Mouse (Mus musculus): ENCODE measurements around the gene Slc35e2. TPM values are rescaled to one million over a fixed set of nuclear protein-coding genes. Genes with fewer than 3 reads are reported as not detected.
"Not testable (repeated sequence)": the region's sequence is repeated elsewhere in the genome, so short reads cannot be mapped to it uniquely, and the experiment has no call there.

The Slc35e2 gene
- total RNA-seq, 2 experiments from 2014 or later: 47.3 to 50.5 TPM

DNA sequence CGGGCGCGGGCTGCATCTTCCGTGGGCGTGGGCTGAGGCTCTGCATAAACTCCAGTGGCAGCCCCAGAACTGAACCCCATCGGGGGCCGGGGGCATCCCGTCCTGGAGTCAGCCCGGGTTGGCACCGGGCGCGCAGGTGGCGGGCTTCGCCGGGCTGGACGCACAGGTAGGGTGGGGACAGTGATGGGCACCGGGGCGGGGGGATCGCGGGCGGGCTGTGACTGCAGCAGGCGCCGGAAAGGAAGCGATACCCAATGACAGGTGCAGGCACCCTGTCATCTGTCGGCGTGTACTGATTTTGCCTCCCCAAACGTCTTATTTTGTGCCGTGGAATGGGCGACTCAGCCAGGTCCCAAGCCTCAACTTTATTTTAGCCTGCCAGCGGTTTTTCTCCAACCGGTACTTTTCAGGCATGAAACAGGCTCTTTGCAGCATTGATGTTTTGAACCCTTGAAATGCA, 811 bp downstream of the Slc35e2 start:
- no peak for DNase-seq (ENCODE audit: extremely low spot score in 1 of 2, low spot score in 2 of 2)
- H3K4me3 ChIP-seq: peak overlapping the region; percentile 69
- intact Hi-C loops (cut with DNase I): no loop called here
- TF ChIP-seq CTCF (IDR thresholded peaks at IDR 0.05): no peak
- H3K27ac ChIP-seq: peak overlapping the region; percentile 99

- H3K4me3 ChIP-seq: peak overlapping the region; percentile 69
- TF ChIP-seq CTCF (IDR thresholded peaks at IDR 0.05): no peak
- H3K27ac ChIP-seq: no peak overlapping the region
- no peak for DNase-seq (ENCODE audit: extremely low spot score in 1 of 2, low spot score in 2 of 2)
- intact Hi-C loops (cut with DNase I): no loop called here
Observed at GRCm38 (mm10) chr4:155602753-155603152, 1.5 kb downstream of the Slc35e2 start.

DNA sequence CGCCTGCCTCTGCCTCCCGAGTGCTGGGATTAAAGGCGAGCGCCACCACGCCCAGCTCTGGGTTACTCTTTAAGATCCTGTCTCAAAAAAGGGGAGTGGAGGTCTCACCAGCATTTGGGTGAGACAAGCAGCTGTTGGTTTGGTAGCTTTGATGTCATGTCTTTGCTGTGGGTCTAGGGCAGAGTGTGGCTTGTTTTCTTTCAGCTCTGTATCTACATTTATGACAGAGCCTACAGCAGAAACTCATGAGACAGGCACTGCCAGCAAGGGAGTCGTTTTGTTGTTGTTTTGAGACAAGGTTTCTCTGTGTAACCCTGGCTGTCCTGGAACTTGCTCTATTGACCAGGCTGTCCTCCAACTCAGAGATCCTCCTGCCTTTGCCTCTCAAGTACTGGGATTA, 2.6 kb downstream of the Slc35e2 start:
- DNase-seq (ENCODE audit: extremely low spot score in 1 of 2, low spot score in 2 of 2): no peak
- Histone ChIP-seq H3K27ac (no peak overlapping the region), H3K4me3 (no peak overlapping the region)
- intact Hi-C loops (cut with DNase I): no loop called here
- no peak for TF ChIP-seq CTCF (IDR thresholded peaks at IDR 0.05)

DNA sequence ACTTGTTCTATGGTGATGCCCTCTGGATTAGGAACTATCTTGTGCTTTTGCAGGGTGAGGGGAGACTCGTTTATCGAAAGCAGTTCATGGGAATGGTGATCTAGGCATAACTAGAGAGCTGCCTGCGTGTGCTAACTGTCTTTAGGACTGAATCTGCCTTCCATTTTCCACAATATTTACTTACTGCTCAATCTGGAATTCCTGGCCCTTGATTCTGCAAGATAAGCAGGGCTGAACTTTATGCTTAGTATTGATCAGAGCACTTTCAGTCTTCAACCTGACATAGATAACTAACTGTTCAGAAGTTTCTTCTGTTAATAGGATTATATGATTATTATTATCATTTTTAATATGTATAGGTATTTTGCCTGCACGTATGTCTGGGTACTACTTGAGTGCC, 3.9 kb downstream of the Slc35e2 start:
- intact Hi-C loops (cut with DNase I): no loop called here
- no peak for TF ChIP-seq CTCF (IDR thresholded peaks at IDR 0.05)
- Histone ChIP-seq H3K27ac (no peak overlapping the region), H3K4me3 (no peak overlapping the region)
- DNase-seq (ENCODE audit: extremely low spot score in 1 of 2, low spot score in 2 of 2): no peak

GRCm38 (mm10) chr4:155606825-155607224, 5.6 kb downstream of the Slc35e2 start:
- Histone ChIP-seq H3K27ac (no peak overlapping the region), H3K4me3 (no peak overlapping the region)
- TF ChIP-seq CTCF (IDR thresholded peaks at IDR 0.05): no peak
- intact Hi-C loops (cut with DNase I): no loop called here
- DNase-seq (ENCODE audit: extremely low spot score in 1 of 2, low spot score in 2 of 2): no peak

GRCm38 (mm10) chr4:155611860-155612259, 10.6 kb downstream of the Slc35e2 start:
- intact Hi-C loops (cut with DNase I): no loop called here
- no peak overlapping the region for H3K4me3 ChIP-seq
- DNase-seq (ENCODE audit: extremely low spot score in 1 of 2, low spot score in 2 of 2): no peak
- H3K27ac ChIP-seq: no peak overlapping the region
- no peak for TF ChIP-seq CTCF (IDR thresholded peaks at IDR 0.05)

- peak overlapping the region; percentile 42; the same call in 1 of the 2 replicates for H3K27ac ChIP-seq
- intact Hi-C loops (cut with DNase I): no loop called here
- no peak for TF ChIP-seq CTCF (IDR thresholded peaks at IDR 0.05)
- DNase-seq (ENCODE audit: extremely low spot score in 1 of 2, low spot score in 2 of 2): no peak
- H3K4me3 ChIP-seq: no peak overlapping the region
Observed at GRCm38 (mm10) chr4:155613264-155613663, 12.0 kb downstream of the Slc35e2 start.

DNA sequence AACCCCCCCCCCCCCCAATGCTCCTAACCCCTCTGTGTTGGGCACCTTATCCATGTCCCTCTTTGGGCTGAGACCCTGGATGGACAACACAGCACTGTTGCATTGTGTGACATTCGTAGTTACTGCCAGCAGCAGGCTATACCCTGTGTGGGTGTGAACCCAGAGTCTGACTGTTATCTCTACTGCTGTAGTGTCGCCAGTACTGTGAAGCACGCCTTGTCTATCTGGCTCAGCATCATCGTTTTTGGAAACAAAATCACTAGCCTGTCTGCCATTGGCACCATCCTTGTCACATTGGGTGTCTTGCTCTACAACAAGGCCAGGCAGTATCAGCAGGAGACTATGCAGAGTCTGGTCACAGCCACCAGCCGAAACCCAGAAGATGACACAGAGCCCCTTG, 17.1 kb downstream of the Slc35e2 start:
- no peak overlapping the region for H3K4me3 ChIP-seq

GRCm38 (mm10) chr4:155624338-155625291, 23.4 kb downstream of the Slc35e2 start, which contains the start of gene Cdk11b:
TSS of gene Cdk11b (plus strand) at chr4:155624854.
- Histone ChIP-seq H3K4me3 (peak within 1 kb of the TSS; percentile 78), H3K27ac (peak within 1 kb of the TSS; percentile 96)
- TF ChIP-seq CTCF (IDR thresholded peaks at IDR 0.05): no peak; the same call in 1 of the 2 replicates
- intact Hi-C loops (cut with DNase I): loop anchor here (1.0 to 5.0 kb wide), 2 partner anchors 38 to 81 kb away; no protein-coding TSS in a partner anchor
- DNase-seq (ENCODE audit: extremely low spot score in 1 of 2, low spot score in 2 of 2): peak; percentile 97

More for the DNA sequence above, 17.1 kb downstream of the Slc35e2 start:
- intact Hi-C loops (cut with DNase I): no loop called here
- no peak for DNase-seq (ENCODE audit: extremely low spot score in 1 of 2, low spot score in 2 of 2)
- no peak overlapping the region for H3K27ac ChIP-seq
- no peak for TF ChIP-seq CTCF (IDR thresholded peaks at IDR 0.05)

- Histone ChIP-seq H3K27ac (no peak overlapping the region), H3K4me3 (no peak overlapping the region)
- TF ChIP-seq CTCF (IDR thresholded peaks at IDR 0.05): no peak
- no peak for DNase-seq (ENCODE audit: extremely low spot score in 1 of 2, low spot score in 2 of 2)
- intact Hi-C loops (cut with DNase I): loop anchor here (1.0 kb wide), 1 partner anchor 12 kb away; no protein-coding TSS in a partner anchor
Observed at GRCm38 (mm10) chr4:155630267-155630666, 29.1 kb downstream of the Slc35e2 start.

DNA sequence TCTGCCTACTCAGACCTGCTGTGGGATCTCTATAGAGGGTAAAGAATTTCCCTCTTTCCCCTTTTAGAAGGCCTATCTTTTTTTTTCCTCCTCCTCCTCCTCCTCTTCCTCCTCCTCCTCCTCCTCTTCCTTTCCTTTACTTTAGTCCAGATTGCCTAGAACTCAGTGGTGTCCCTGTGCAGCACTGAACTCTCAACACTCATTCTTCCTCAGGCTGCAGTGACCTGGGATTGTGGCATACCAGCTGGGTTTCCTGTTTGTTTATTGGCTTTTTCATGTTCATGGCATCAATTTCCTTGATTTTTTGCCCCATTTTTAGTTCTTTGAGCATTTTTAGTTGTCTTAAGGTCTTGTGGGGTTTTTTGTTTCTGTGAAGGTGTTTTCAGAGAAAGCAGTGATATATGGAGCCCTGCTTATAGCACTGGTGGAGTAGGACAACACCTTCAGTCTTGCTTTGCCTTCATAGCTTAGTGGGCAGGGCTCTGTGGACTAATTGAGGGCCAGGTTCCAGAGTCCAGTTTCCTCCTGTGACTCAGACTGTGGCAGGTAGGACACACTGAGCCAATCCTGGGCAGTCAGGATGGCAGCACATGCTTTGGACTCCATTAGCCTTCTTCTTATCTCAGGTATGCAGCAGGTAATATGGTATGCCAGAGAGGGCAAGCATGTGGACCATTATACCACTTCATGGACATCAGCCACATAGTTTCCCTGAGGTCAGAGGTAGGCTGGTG, 34.7 kb downstream of the Slc35e2 start:
- no peak for TF ChIP-seq CTCF (IDR thresholded peaks at IDR 0.05)
- Histone ChIP-seq H3K27ac (no peak overlapping the region), H3K4me3 (no peak overlapping the region)
- intact Hi-C loops (cut with DNase I): no loop called here
- DNase-seq (ENCODE audit: extremely low spot score in 1 of 2, low spot score in 2 of 2): no peak

DNA sequence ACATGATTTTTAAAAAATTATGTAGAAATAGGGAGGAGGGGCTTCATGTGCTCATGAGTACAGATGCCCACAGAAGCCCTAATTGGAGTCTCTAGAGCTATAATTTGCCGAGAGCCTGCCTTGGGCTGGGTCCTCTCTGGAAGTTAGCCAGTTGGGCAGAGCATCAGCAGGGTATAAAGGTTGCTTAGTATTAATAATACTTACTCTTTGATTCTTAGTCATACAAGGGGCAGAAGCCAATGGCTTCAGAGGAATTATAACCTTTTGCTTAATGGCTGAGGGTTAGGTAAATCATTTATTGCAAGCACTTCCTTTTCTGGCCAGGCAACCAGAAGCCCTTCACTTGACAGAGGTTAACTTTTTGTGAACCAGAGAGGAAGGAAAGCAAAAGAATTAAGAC, 42.3 kb downstream of the Slc35e2 start:
- DNase-seq (ENCODE audit: extremely low spot score in 1 of 2, low spot score in 2 of 2): no peak
- no peak for TF ChIP-seq CTCF (IDR thresholded peaks at IDR 0.05)
- intact Hi-C loops (cut with DNase I): no loop called here
- no peak overlapping the region for H3K27ac ChIP-seq
- H3K4me3 ChIP-seq: no peak overlapping the region

- H3K4me3 ChIP-seq; H3K27ac ChIP-seq; intact Hi-C loops (cut with DNase I); DNase-seq (ENCODE audit: extremely low spot score in 1 of 2, low spot score in 2 of 2): not testable (repeated sequence)
Observed at GRCm38 (mm10) chr4:155645308-155645707, 44.1 kb downstream of the Slc35e2 start, which contains the start of gene Gm10563. TSS of gene Gm10563 (minus strand) at chr4:155645408.

Measured in left cerebral cortex, adult 2 months (tissue).